Mouse (Mus musculus) erythroblast, embryonic 14.5 days (primary cell): ENCODE data around the gene Jagn1. TPM values are rescaled to one million over a fixed set of nuclear protein-coding genes. Genes with fewer than 3 reads are reported as not detected.

Source experiments
- H3K27me3 ChIP-seq: 2 replicates; pipeline ENCODE4 v1.6.1; 2012; ENCODE audit warnings: inconsistent platforms; ENCODE audit not compliant: control insufficient read depth
- H3K36me3 ChIP-seq: 2 replicates; pipeline ENCODE4 v1.6.1; 2012; ENCODE audit warnings: mild to moderate bottlenecking, inconsistent platforms; ENCODE audit not compliant: control insufficient read depth
- H3K4me1 ChIP-seq: 2 replicates; pipeline ENCODE4 v1.6.1; 2012; ENCODE audit warnings: inconsistent platforms; ENCODE audit not compliant: control insufficient read depth
- H3K4me3 ChIP-seq: replicated peaks from 2 replicates; pipeline ENCODE3; 2012; ENCODE audit warnings: moderate library complexity, mild to moderate bottlenecking, inconsistent platforms
- H3K9me3 ChIP-seq: 2 replicates; pipeline ENCODE4 v1.6.1; 2012; ENCODE audit warnings: low read length, inconsistent platforms, mixed read lengths; ENCODE audit not compliant: control insufficient read depth
- GATA1 ChIP-seq: IDR thresholded peaks from 2 replicates; pipeline ENCODE4 v1.6.1; 2012; ENCODE audit warnings: low read length, inconsistent platforms, mixed read lengths
- TAL1 ChIP-seq: IDR thresholded peaks from 3 replicates; pipeline ENCODE4 v1.6.1; 2012; ENCODE audit warnings: low read length, inconsistent platforms, mixed read lengths
- polyA plus RNA-seq: library from polyadenylated mRNA; stranded (reverse); fragments of >175 nt; gene quantifications from 2 replicates; pipeline ENCODE4 v1.2.3, GENCODE M21; 2012

The Jagn1 gene
- polyA plus RNA-seq, 1 experiment = 0.38 TPM

DNA sequence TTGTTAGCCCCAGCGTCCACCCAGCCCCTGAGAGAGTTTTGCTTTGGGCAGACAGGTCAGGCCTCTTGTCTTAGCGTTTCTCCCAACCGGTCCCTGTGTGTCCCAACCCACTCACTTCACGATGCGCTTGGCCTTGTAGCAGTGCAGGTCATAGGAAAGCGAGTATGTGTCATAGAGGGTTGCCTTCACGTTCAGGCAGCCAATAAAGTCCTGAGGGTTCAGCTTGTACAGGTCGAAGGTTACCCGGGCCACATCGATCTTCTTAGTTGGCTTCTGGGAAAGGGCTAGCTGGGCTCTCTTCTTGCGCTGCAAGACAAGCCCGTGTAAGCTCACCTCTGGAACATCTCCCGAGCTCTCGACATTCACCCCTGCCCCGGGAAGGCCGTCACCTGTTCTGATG is 14.4 kb upstream of the Jagn1 start:
- Histone ChIP-seq H3K4me3 (no peak overlapping the region), H3K4me1 (no peaks in the 10 kb centered on the region), H3K27me3 (peaks cover 3% of the 10 kb centered on the region; the same call in 1 of the 2 replicates), H3K9me3 (peaks cover 3% of the 10 kb centered on the region), H3K36me3 (no peaks in the 10 kb centered on the region)
- TF ChIP-seq GATA1 = no peak
- no peak for TF ChIP-seq TAL1

DNA sequence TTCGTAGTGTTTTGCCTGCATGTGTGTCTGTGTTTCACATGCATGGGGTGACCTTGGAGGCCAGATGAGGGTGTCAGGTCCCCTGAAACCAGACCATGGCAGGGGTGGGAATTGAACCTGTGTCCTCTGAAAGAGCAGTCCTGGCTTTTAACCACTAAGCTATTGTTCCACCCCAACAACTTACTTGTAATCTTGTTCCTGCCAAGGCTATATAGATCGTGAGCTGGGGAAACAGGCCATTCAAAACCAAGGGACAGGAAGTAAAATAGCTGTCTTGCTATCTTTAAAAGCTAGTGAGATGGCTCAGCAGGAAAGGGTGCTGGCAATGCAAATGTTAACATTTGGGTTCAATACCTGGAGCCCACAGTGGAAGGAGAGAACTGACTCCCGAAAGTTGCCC is 12.4 kb upstream of the Jagn1 start:
- no peaks in the 10 kb centered on the region for H3K4me1 ChIP-seq
- no peaks in the 10 kb centered on the region for H3K36me3 ChIP-seq
- TF ChIP-seq TAL1 (no peak), GATA1 (no peak)
- H3K9me3 ChIP-seq = peaks cover 3% of the 10 kb centered on the region
- H3K4me3 ChIP-seq = no peak overlapping the region
- peaks cover 3% of the 10 kb centered on the region; the same call in 1 of the 2 replicates for H3K27me3 ChIP-seq

DNA sequence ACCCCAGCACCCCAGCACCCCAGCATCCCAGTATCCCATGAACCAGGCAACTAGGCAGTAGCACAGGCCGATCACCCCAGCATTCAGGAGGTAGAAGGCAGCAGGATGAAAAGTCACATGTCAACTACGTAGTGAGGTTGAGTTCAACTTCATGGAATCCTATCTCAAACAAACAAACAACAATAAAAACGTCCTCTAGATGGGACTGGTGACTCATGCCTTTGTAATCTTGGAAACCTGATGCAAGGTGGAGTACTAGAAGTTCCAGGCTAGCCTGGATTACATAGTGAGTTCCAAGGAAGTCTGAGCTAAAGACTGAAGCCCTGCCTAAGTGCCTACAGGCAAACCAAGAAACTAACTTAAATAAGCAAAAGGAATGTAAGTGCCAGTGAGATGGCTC is 11.5 kb upstream of the Jagn1 start:
- Histone ChIP-seq H3K27me3 (no peaks in the 10 kb centered on the region), H3K36me3 (no peaks in the 10 kb centered on the region), H3K4me1 (no peaks in the 10 kb centered on the region), H3K4me3 (no peak overlapping the region), H3K9me3 (peaks cover 3% of the 10 kb centered on the region)
- TF ChIP-seq TAL1 (no peak), GATA1 (no peak)

DNA sequence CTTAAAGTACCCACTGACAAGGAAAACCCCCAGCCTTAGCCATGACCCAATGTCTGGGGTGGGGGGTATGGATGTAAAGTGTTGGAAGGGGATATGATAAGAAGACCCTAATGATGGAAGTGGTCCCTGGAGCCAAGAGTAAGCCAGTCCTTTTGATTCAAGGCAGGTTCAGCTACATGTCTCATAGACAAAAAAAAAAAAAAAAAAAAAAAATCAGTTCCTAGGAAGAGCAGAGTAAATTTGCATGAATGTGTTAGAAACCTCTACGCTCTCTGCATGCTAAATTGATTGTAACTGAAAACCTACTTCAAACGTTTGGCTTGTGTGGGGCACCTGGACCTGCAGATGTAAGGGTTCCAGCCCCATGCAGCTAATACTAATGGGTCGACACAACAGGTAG is 10.6 kb upstream of the Jagn1 start:
- H3K9me3 ChIP-seq = peaks cover 3% of the 10 kb centered on the region
- no peaks in the 10 kb centered on the region for H3K36me3 ChIP-seq
- TF ChIP-seq TAL1 = no peak
- H3K27me3 ChIP-seq = no peaks in the 10 kb centered on the region
- H3K4me3 ChIP-seq = no peak overlapping the region
- H3K4me1 ChIP-seq = no peaks in the 10 kb centered on the region

DNA sequence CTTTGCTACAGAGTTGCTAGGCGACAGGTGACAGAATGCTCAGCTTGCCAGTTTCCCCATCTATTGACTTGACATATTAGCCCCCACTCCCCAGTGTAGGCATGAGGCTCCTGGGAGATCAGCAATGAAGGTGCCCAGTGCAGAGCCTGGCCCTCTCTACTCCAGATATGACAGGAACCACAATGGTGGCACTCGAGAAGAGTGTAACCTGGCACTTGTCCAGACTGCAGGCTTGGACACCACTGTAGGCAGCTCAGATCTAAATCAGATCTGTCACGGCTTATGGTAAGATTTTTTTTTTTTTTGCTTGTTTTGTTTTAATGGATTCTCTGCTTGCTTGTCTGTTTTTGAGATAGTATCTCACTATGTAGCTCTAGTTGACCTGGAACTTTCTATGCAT is 8.7 kb upstream of the Jagn1 start:
- no peak overlapping the region for H3K4me3 ChIP-seq
- H3K27me3 ChIP-seq = no peaks in the 10 kb centered on the region
- TF ChIP-seq TAL1 (no peak), GATA1 (no peak)
- no peaks in the 10 kb centered on the region for H3K36me3 ChIP-seq
- H3K9me3 ChIP-seq = no peaks in the 10 kb centered on the region
- no peaks in the 10 kb centered on the region for H3K4me1 ChIP-seq

DNA sequence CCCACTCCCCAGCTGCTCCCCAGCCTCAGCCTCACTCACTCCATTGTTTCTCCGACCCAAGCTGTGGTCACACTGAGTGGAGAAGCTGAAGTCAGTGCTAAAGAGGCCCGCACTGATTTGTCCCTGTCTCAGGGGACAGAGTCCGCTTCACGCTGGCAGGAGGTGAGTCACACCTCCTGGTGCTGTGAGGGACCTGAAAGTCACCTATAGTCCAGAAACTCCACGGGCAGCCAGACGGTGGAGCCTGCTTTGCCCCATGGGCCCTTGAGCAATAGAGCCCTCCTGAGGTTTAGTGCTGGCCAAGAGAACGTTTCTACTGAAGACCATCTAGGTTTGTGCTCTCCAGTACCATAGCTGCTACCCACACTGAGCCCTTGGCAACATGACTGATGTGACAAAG is 7.7 kb upstream of the Jagn1 start:
- no peak for TF ChIP-seq GATA1
- TF ChIP-seq TAL1 = no peak
- Histone ChIP-seq H3K4me3 (no peak overlapping the region), H3K4me1 (no peaks in the 10 kb centered on the region), H3K27me3 (no peaks in the 10 kb centered on the region), H3K36me3 (no peaks in the 10 kb centered on the region), H3K9me3 (no peaks in the 10 kb centered on the region)

DNA sequence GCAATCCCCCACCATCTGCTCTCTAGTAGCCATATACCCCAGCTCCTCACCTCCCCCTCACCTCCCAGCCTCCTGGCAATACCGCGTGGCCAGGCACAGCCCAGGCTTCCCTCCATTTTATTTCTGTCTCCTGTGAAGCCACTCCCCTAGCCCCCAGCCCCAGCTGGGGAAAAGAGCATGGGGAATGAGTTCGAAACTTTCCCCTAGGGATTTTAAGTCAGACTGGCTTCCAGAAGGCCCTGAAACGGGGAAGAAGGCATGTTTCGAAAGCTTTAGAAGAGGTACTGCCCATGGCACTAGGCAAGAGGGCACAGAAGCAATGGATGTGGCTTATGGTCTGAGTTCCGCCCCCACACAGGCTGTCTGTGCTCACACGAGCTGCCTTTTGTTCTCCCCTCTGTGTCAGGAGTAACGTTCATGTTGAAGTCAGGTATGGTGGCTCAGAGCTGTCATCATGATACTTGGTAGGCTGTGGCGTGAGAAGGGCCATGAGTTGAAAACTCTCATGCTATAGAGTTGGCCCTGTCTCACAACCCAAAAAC is 6.6 kb upstream of the Jagn1 start, which contains the start of gene Cidec:
TSS of gene Cidec (minus strand) at position 97 of the 542 bp plus-strand sequence.
- no peaks in the 10 kb centered on the region for H3K27me3 ChIP-seq
- H3K4me1 ChIP-seq = no peaks in the 10 kb centered on the region
- H3K36me3 ChIP-seq = no peaks in the 10 kb centered on the region

DNA sequence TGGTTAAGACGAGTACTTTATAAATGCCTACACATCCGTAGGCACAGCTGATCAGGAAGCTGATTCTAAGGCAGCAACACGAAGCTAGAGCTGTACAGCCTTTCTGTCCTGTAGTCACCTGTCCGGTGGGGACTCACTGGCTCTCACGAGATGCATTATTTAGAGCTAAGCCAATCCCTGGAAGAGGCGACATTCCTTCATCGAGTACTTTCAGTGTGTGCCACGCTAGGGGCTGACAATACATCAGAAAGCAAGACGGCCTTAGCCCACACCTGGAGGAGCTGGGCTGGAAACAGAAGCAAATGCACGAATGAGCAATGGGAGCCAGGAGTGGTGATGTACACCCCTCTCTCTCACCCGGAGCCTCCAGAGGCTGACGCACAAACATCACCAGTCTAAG is 5.2 kb upstream of the Jagn1 start:
- H3K9me3 ChIP-seq = no peaks in the 10 kb centered on the region
- TF ChIP-seq GATA1 (no peak), TAL1 (no peak)
- peaks cover 6% of the 10 kb centered on the region for H3K4me1 ChIP-seq
- no peaks in the 10 kb centered on the region for H3K27me3 ChIP-seq
- H3K4me3 ChIP-seq = no peak overlapping the region
- no peaks in the 10 kb centered on the region for H3K36me3 ChIP-seq

More for the DNA sequence above, 6.6 kb upstream of the Jagn1 start, which contains the start of gene Cidec:
- H3K9me3 ChIP-seq = no peaks in the 10 kb centered on the region
- TF ChIP-seq TAL1 = no peak
- no peak for TF ChIP-seq GATA1
- H3K4me3 ChIP-seq = no peak within 1 kb of the TSS

DNA sequence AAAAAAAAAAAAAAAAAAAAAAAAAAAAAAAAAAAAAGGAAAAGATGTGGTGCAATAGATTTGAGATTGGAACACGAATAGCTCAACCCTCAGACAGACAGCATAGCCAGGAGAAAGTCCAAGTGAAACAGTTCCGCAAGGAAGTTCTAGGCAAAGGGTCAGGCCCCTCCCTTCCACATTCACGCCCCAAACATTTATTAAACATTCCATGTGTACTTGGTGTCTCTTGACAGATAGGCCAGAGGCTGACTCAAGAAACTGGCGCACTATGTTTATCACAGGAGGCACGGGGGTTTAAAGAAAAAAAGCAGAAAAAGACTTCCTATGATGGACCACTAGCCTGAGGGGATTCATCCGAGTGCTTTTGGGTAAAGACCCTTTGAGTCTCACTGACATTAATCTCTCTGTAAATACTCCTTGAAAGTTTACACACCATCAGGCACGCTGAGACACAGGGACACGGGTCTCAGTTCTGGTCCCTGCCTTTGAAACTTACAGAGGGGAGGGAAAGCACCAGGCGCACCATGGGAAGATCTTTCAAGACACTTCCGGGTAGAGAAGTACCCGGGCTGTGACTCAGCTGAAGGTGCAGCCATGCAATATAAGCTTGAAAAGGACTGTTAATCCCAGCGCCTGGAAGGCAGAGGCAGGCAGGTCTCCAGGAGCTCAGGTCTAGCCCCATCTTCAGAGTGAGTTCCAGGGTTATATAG is 3.5 kb upstream of the Jagn1 start:
- Histone ChIP-seq H3K27me3 (no peaks in the 10 kb centered on the region), H3K4me3 (no peak overlapping the region), H3K9me3 (no peaks in the 10 kb centered on the region), H3K36me3 (no peaks in the 10 kb centered on the region), H3K4me1 (peaks cover 19% of the 10 kb centered on the region)
- TF ChIP-seq GATA1 (no peak), TAL1 (no peak; the same call in 2 of the 3 replicates)
